Mouse (Mus musculus) olfactory bulb, adult 2 months (tissue): ENCODE data around the gene Kif19a.

Experiments used
- CTCF ChIP-seq: fragments of 200-500 bp; IDR thresholded peaks from 2 replicates; pipeline ENCODE4 v1.5.1; 2012; ENCODE audit warnings: low read depth, mild to moderate bottlenecking, low read length, moderate library complexity; ENCODE audit not compliant: insufficient read depth
- POLR2A ChIP-seq: fragments of 200-500 bp; IDR thresholded peaks from 2 replicates; pipeline ENCODE4 v1.6.1; 2012; ENCODE audit warnings: mild to moderate bottlenecking, low read depth, low read length, moderate library complexity; ENCODE audit not compliant: insufficient read depth

DNA sequence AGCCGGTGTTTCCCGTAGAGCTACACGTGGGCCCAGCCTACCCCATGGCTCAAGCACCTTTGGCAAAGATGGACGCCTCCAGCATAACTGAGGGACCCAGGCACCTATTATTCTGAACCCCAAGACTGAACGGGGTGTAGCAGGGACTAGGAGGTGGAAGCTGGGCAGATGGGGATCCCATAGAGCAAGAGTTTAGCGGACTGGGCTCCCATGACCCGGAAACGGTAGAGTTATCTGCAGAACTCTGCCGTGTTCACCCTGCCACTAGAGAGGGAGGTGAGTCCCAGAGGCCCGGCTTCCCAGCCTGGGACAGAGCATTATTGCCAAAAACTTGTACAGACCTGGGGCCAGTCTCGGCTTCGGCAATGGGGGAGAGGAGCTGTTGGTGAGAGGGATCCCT is 25.0 kb downstream of the Kif19a start:
- TF ChIP-seq CTCF, result no peak
- no peak for TF ChIP-seq POLR2A
